Mouse (Mus musculus) megakaryocyte, adult 5-6 weeks (primary cell): ENCODE data around the gene Gpc6. TPM values are rescaled to one million over a fixed set of nuclear protein-coding genes. Genes with fewer than 3 reads are reported as not detected.

Source experiments
- ATAC-seq: 2 replicates; pipeline ENCODE4 v1.8.0; 2016; ENCODE audit warnings: mild to moderate bottlenecking, inconsistent platforms; ENCODE audit not compliant: poor library complexity, severe bottlenecking
- total RNA-seq, 2 experiments: library from RNA; stranded (forward) in 1 of 2; stranded (reverse) in 1 of 2; fragments of 153-499, 151-499 nt in 1 of 2; fragments of 221-1000, 200-1000 nt in 1 of 2; gene quantifications; 2 replicates each; pipeline versions ENCODE4 v1.2.3 to v1.2.4; 2015 to 2017

Gpc6 gene
- total RNA-seq, 2 experiments from 2014 or later, result 0.07 TPM; not detected in 1

- no peak for ATAC-seq
Observed at GRCm38 (mm10) chr14:117435739-117436138, 510.6 kb downstream of the Gpc6 start.

GRCm38 (mm10) chr14:117446675-117447231 is 521.6 kb downstream of the Gpc6 start:
- ATAC-seq, result peak; percentile 38; the same call in 1 of the 2 replicates

GRCm38 (mm10) chr14:117451391-117451991 is 526.4 kb downstream of the Gpc6 start:
- no peak for ATAC-seq

- ATAC-seq, result no peak
Observed at GRCm38 (mm10) chr14:117452150-117452549, 527.0 kb downstream of the Gpc6 start.

GRCm38 (mm10) chr14:117473378-117473777 is 548.3 kb downstream of the Gpc6 start:
- ATAC-seq, result no peak

GRCm38 (mm10) chr14:117478879-117479278 is 553.8 kb downstream of the Gpc6 start:
- no peak for ATAC-seq

GRCm38 (mm10) chr14:117487161-117487754 is 562.1 kb downstream of the Gpc6 start:
- ATAC-seq, result no peak

- ATAC-seq, result no peak
Observed at GRCm38 (mm10) chr14:117490469-117490868, 565.4 kb downstream of the Gpc6 start.

- ATAC-seq, result no peak
Observed at GRCm38 (mm10) chr14:117495118-117495517, 570.0 kb downstream of the Gpc6 start.

- ATAC-seq, result no peak
Observed at GRCm38 (mm10) chr14:117498785-117499184, 573.7 kb downstream of the Gpc6 start.

- no peak for ATAC-seq
Observed at GRCm38 (mm10) chr14:117499354-117499753, 574.2 kb downstream of the Gpc6 start.

GRCm38 (mm10) chr14:117514829-117515228 is 589.7 kb downstream of the Gpc6 start:
- no peak for ATAC-seq

GRCm38 (mm10) chr14:117519574-117519973 is 594.5 kb downstream of the Gpc6 start:
- no peak for ATAC-seq

GRCm38 (mm10) chr14:117520706-117521105 is 595.6 kb downstream of the Gpc6 start:
- no peak for ATAC-seq

GRCm38 (mm10) chr14:117525133-117525532 is 600.0 kb downstream of the Gpc6 start:
- no peak for ATAC-seq

- no peak for ATAC-seq
Observed at GRCm38 (mm10) chr14:117527053-117527452, 601.9 kb downstream of the Gpc6 start.

GRCm38 (mm10) chr14:117529439-117529838 is 604.3 kb downstream of the Gpc6 start:
- ATAC-seq, result no peak

- no peak for ATAC-seq
Observed at GRCm38 (mm10) chr14:117552776-117553175, 627.7 kb downstream of the Gpc6 start.

GRCm38 (mm10) chr14:117556715-117557320 is 631.7 kb downstream of the Gpc6 start:
- no peak for ATAC-seq

GRCm38 (mm10) chr14:117562146-117562545 is 637.0 kb downstream of the Gpc6 start:
- no peak for ATAC-seq

GRCm38 (mm10) chr14:117569278-117569677 is 644.2 kb downstream of the Gpc6 start:
- no peak for ATAC-seq

- no peak for ATAC-seq
Observed at GRCm38 (mm10) chr14:117572213-117572612, 647.1 kb downstream of the Gpc6 start.
